Mouse (Mus musculus) limb, embryonic 14.5 days (tissue): ENCODE measurements at regions not wholly inside any gene's neighbourhood (a gene's known extent, or its start where the extent isn't known, plus 50 kb on each side); places are given as distances from the start of the nearest gene placed in this dataset.

Source experiments
- ATAC-seq: fragments of 200-750 bp; cut with Nextera tagmentation; 2 replicates; pipeline ENCODE4 v1.8.0; 2017; ENCODE audit warnings: low read depth, moderate number of reproducible peaks, moderate TSS enrichment; ENCODE audit not compliant: low FRiP score
- DNase-seq: peaks from one replicate; pipeline ENCODE4 v3.0.0-alpha.2; 2015; ENCODE audit warnings: low spot score
- H3K27ac ChIP-seq: fragments of 300-500 bp; sonication (generic); replicated peaks from 2 replicates; pipeline ENCODE4 v1.5.1; 2014; ENCODE audit warnings: low read depth, mild to moderate bottlenecking, low read length, moderate library complexity, mixed read lengths
- H3K27me3 ChIP-seq: fragments of 300-500 bp; sonication (generic); 2 replicates; pipeline ENCODE4 v1.6.1; 2014; ENCODE audit warnings: low read length, mixed read lengths; ENCODE audit not compliant: control insufficient read depth, insufficient read depth
- H3K36me3 ChIP-seq: fragments of 300-500 bp; sonication (generic); 2 replicates; pipeline ENCODE4 v1.6.1; 2014; ENCODE audit warnings: mild to moderate bottlenecking, low read length, moderate library complexity, mixed read lengths; ENCODE audit not compliant: control insufficient read depth, insufficient read depth
- H3K4me1 ChIP-seq: fragments of 300-500 bp; sonication (generic); 2 replicates; pipeline ENCODE4 v1.6.1; 2014; ENCODE audit warnings: antibody characterized with exemption, low read length, mixed read lengths; ENCODE audit not compliant: control insufficient read depth, insufficient read depth
- H3K4me2 ChIP-seq: fragments of 300-500 bp; sonication (generic); replicated peaks from 2 replicates; pipeline ENCODE4 v1.6.1; 2014; ENCODE audit warnings: low read depth, mild to moderate bottlenecking, low read length, moderate library complexity; ENCODE audit not compliant: severe bottlenecking
- H3K4me3 ChIP-seq: fragments of 300-500 bp; sonication (generic); replicated peaks from 2 replicates; pipeline ENCODE4 v1.5.1; 2014; ENCODE audit warnings: low read length
- H3K9ac ChIP-seq: fragments of 300-500 bp; sonication (generic); 2 replicates; pipeline ENCODE4 v1.6.1; 2014; ENCODE audit warnings: mild to moderate bottlenecking, low read depth, low read length, moderate library complexity; ENCODE audit not compliant: severe bottlenecking
- H3K9me3 ChIP-seq: fragments of 300-500 bp; sonication (generic); 2 replicates; pipeline ENCODE4 v1.6.1; 2016; ENCODE audit warnings: low read length; ENCODE audit not compliant: control insufficient read depth
- POLR2A ChIP-seq: fragments of 200-500 bp; IDR thresholded peaks from 2 replicates; pipeline ENCODE4 v1.8.0; 2012; ENCODE audit warnings: inconsistent platforms, mild to moderate bottlenecking, moderate library complexity, borderline replicate concordance; ENCODE audit not compliant: insufficient read depth, insufficient read length; ENCODE audit errors: extremely low read depth
- WGBS: fragments of 180-500 bp; shearing (Covaris S2); extraction: QIAGEN DNeasy Blood & Tissue Kit; methylation state at CpG from one replicate; pipeline ENCODE4 v1.1.7; 2014; 5-methylcytosine and 5-hydroxymethylcytosine counted together

DNA sequence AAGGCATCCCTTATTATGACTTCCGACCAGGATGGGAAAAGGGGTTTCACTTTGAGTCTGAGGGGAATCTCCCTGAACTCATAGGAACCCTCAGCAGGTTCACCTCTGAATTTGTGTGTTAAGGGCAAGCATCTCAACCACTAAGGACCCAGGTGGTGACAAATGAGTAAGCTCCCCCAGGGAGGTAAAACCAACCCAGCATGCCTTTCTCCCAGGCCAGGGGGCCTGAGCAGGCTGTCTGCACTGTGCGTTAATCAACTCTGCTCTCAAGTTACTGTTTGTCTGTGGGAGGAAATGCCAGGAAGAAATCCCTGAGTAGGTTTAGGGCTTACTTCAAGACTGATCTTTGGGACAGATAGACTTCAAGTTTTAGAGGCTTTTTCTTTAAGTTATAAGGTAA, 243.5 kb upstream of the Dynlrb2 start:
- Histone ChIP-seq H3K4me1 (peaks cover 3% of the 10 kb centered on the region; the same call in 1 of the 2 replicates), H3K9ac (no peak overlapping the region), H3K27me3 (no peaks in the 10 kb centered on the region), H3K4me2 (no peak overlapping the region), H3K36me3 (no peaks in the 10 kb centered on the region), H3K9me3 (no peaks in the 10 kb centered on the region), H3K27ac (no peak overlapping the region), H3K4me3 (no peak overlapping the region)
- ATAC-seq (no peak), DNase-seq (no peak)
- TF ChIP-seq POLR2A: no peak
- WGBS: 27% methylated on average over 2 of the region's 2 CpGs

DNA sequence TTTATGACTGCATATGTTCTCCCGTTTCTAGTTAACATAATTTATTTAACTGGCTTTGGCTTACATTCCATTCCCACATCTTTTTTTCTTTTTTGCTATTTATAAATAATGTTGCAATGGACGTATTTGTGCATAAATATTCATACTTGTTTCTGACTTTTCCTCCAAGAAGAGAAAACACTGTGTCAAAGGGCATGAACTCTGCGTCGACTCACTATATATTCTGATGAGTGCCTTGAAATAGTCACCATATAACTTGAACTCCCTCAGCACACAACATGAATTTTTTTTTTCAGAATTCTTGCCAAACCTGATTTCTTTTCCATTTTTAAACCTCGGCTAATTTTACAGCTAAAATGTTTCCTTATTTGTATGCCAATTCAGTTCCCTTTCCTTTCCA, 249.4 kb upstream of the Dynlrb2 start:
- no peak overlapping the region for H3K9ac ChIP-seq
- WGBS: 64% methylated on average over 5 of the region's 5 CpGs
- H3K4me1 ChIP-seq: no peaks in the 10 kb centered on the region
- no peaks in the 10 kb centered on the region for H3K36me3 ChIP-seq
- ATAC-seq (no peak), DNase-seq (no peak)
- TF ChIP-seq POLR2A: no peak
- H3K4me2 ChIP-seq: no peak overlapping the region
- no peak overlapping the region for H3K4me3 ChIP-seq
- no peaks in the 10 kb centered on the region for H3K27me3 ChIP-seq
- H3K27ac ChIP-seq: no peak overlapping the region
- H3K9me3 ChIP-seq: no peaks in the 10 kb centered on the region

DNA sequence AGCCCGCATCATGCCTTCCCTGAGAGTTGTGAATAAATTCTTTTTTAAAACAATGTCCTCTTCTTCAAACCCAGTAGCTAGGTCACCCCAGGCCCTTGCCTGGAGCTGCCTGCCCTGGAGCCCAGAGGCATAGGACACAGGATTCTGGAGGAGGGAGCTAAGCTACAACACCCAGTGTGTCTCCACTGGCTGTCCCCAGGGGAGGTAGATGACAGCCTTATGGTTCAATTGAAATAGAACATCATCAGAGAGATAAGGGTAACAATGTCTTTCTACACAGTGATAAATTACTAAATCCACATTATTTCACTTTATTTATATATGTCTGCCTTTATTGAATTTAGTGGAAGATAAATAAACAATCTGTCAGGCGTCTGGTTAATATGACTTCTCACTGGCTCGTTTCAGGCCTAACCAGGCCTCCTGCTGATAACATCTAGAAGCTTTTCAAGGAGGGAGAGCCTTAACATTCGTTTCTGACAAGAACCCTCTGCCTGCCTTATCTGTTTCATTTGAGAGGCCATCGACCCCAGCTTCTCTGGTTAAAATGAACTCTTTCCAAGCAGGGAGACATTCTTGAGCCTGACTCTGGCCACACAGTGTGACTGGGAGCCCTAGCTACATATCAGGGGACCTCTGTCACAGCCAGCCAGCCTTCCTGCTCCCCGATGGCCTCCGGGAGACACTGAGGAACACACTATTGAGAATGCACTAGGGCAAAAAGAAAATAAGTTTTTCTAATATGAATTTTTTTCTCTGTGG, 252.1 kb upstream of the Dynlrb2 start:
- H3K4me2 ChIP-seq: no peak overlapping the region
- H3K9ac ChIP-seq: no peak overlapping the region
- 42% methylated on average over 7 of the region's 7 CpGs for WGBS
- H3K27me3 ChIP-seq: no peaks in the 10 kb centered on the region
- H3K27ac ChIP-seq: no peak overlapping the region
- no peaks in the 10 kb centered on the region for H3K9me3 ChIP-seq
- H3K4me3 ChIP-seq: no peak overlapping the region
- H3K36me3 ChIP-seq: no peaks in the 10 kb centered on the region
- no peak for TF ChIP-seq POLR2A
- H3K4me1 ChIP-seq: no peaks in the 10 kb centered on the region
- DNase-seq (no peak), ATAC-seq (no peak)

DNA sequence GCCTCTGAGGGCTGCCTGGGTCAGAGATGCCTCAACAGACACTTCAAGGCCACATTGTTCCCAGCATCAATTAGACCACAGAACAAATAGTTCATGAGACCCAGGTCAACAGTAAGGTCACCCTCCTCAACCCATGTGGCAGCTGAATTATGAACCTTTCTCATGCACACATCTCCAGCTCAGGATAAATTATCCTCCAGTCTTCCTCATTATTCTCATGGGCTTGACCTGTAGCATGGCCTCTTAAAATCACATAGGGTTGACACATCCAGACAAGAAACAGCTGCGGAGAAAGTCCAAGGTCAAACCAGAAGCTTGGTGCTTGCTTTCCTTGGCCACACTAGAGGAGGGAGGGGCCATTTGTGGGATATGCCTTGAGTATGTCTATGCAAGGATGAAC, 256.4 kb upstream of the Dynlrb2 start:
- no peaks in the 10 kb centered on the region for H3K36me3 ChIP-seq
- no peak for ATAC-seq
- no peak for TF ChIP-seq POLR2A
- H3K4me1 ChIP-seq: peaks cover 3% of the 10 kb centered on the region; the same call in 1 of the 2 replicates
- H3K4me3 ChIP-seq: no peak overlapping the region
- 74% methylated on average over 1 of the region's 1 CpGs for WGBS
- H3K27ac ChIP-seq: no peak overlapping the region
- no peak overlapping the region for H3K9ac ChIP-seq
- no peak overlapping the region for H3K4me2 ChIP-seq
- no peaks in the 10 kb centered on the region for H3K9me3 ChIP-seq
- DNase-seq: no peak
- H3K27me3 ChIP-seq: no peaks in the 10 kb centered on the region

DNA sequence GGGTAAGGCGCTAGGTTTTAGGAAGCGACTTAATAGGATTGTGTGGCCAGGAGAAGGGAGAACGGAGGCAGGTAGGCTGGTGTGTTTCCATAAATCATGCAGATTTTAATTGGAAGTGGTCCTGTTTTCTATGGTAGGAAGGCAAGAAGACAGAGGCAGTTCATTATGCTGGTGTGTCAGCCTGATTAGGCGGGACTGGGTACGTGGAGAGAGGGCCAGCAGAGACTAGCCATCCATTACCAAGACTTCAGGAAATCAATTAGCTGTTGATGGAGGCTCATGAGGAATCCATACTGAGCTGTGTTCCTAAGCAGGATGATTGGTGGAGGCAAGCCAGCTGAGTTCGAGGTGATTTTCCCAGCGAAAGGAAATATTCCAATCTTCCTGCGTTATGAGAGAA, 261.3 kb upstream of the Dynlrb2 start:
- no peak overlapping the region for H3K9ac ChIP-seq
- no peaks in the 10 kb centered on the region for H3K36me3 ChIP-seq
- TF ChIP-seq POLR2A: no peak
- H3K27ac ChIP-seq: no peak overlapping the region
- peaks cover 20% of the 10 kb centered on the region for H3K4me1 ChIP-seq
- no peaks in the 10 kb centered on the region for H3K9me3 ChIP-seq
- 28% methylated on average over 8 of the region's 8 CpGs for WGBS
- no peak overlapping the region for H3K4me3 ChIP-seq
- no peak overlapping the region for H3K4me2 ChIP-seq
- ATAC-seq: no peak
- no peak for DNase-seq
- H3K27me3 ChIP-seq: no peaks in the 10 kb centered on the region
